Mouse (Mus musculus) cerebellum, adult 9-11 months (tissue): ENCODE results near the gene Bcl7a.

ENCODE experiments used
- DNase-seq: peaks from one replicate; pipeline ENCODE4 v3.0.0; 2022

The Bcl7a gene

GRCm38 (mm10) chr5:123379504-123379931 is 35.9 kb downstream of the Bcl7a start:
- no peak for DNase-seq

- no peak for DNase-seq
Measured at GRCm38 (mm10) chr5:123381968-123382367, 38.3 kb downstream of the Bcl7a start.

GRCm38 (mm10) chr5:123382686-123383085 is 39.1 kb downstream of the Bcl7a start:
- DNase-seq, result no peak

GRCm38 (mm10) chr5:123388452-123388851 is 44.8 kb downstream of the Bcl7a start:
- no peak for DNase-seq

GRCm38 (mm10) chr5:123390536-123391441 is 47.2 kb downstream of the Bcl7a start:
- DNase-seq, result no peak

GRCm38 (mm10) chr5:123391442-123391809 is 47.8 kb downstream of the Bcl7a start:
- DNase-seq, result peak; percentile 43

GRCm38 (mm10) chr5:123393786-123394302 is 50.2 kb downstream of the Bcl7a start:
- DNase-seq, result no peak

- peak; percentile 93 for DNase-seq
Measured at GRCm38 (mm10) chr5:123394303-123394956, 50.8 kb downstream of the Bcl7a start, which contains the start of gene Mlxip. Gene Mlxip (plus strand): TSS chr5:123394798.

- DNase-seq, result peak; percentile 61
Measured at GRCm38 (mm10) chr5:123394957-123395881, 51.6 kb downstream of the Bcl7a start.

- peak; percentile 73 for DNase-seq
Measured at GRCm38 (mm10) chr5:123396901-123397464, 53.3 kb downstream of the Bcl7a start.

- DNase-seq, result no peak
Measured at GRCm38 (mm10) chr5:123397786-123398185, 54.2 kb downstream of the Bcl7a start.

GRCm38 (mm10) chr5:123398856-123399498 is 55.3 kb downstream of the Bcl7a start:
- DNase-seq, result no peak

- no peak for DNase-seq
Measured at GRCm38 (mm10) chr5:123404480-123404879, 60.8 kb downstream of the Bcl7a start.

GRCm38 (mm10) chr5:123406952-123407351 is 63.3 kb downstream of the Bcl7a start:
- DNase-seq, result no peak

GRCm38 (mm10) chr5:123408176-123408575 is 64.5 kb downstream of the Bcl7a start:
- peak; percentile 49 for DNase-seq

- DNase-seq, result no peak
Measured at GRCm38 (mm10) chr5:123412193-123412592, 68.6 kb downstream of the Bcl7a start.

GRCm38 (mm10) chr5:123413866-123414363 is 70.3 kb downstream of the Bcl7a start:
- DNase-seq, result no peak

- no peak for DNase-seq
Measured at GRCm38 (mm10) chr5:123416149-123416548, 72.5 kb downstream of the Bcl7a start.

- peak; percentile 31 for DNase-seq
Measured at GRCm38 (mm10) chr5:123416566-123417518, 73.2 kb downstream of the Bcl7a start.

- DNase-seq, result no peak
Measured at GRCm38 (mm10) chr5:123423885-123424284, 80.3 kb downstream of the Bcl7a start.
